Mouse (Mus musculus) hindbrain, embryonic 14.5 days (tissue): ENCODE measurements at regions not wholly inside any gene's neighbourhood (a gene's known extent, or its start where the extent isn't known, plus 50 kb on each side); places are given as distances from the start of the nearest gene placed in this dataset.
"Not testable (repeated sequence)": the region's sequence is repeated elsewhere in the genome, so short reads cannot be mapped to it uniquely, and the experiment has no call there.

ENCODE experiments used
- ATAC-seq: fragments of 200-750 bp; cut with Nextera tagmentation; 2 replicates; pipeline ENCODE4 v1.8.0; 2017; ENCODE audit warnings: moderate number of reproducible peaks, mild to moderate bottlenecking, moderate TSS enrichment, moderate library complexity; ENCODE audit not compliant: low FRiP score
- DNase-seq: peaks from one replicate; pipeline ENCODE4 v3.0.0-alpha.2; 2015; ENCODE audit warnings: low spot score
- H3K27ac ChIP-seq: fragments of 300-500 bp; sonication (generic); 2 replicates; pipeline ENCODE4 v1.5.1; 2014; ENCODE audit warnings: mild to moderate bottlenecking, moderate library complexity
- H3K27me3 ChIP-seq: fragments of 300-500 bp; sonication (generic); 2 replicates; pipeline ENCODE4 v1.6.1; 2014; ENCODE audit warnings: mild to moderate bottlenecking, low read length, mixed read lengths; ENCODE audit not compliant: control insufficient read depth, insufficient read depth
- H3K36me3 ChIP-seq: fragments of 300-500 bp; sonication (generic); replicated peaks from 2 replicates; pipeline ENCODE4 v1.6.1; 2014; ENCODE audit not compliant: control insufficient read depth, insufficient read depth
- H3K4me1 ChIP-seq: fragments of 300-500 bp; sonication (generic); replicated peaks from 2 replicates; pipeline ENCODE4 v1.6.1; 2014; ENCODE audit warnings: antibody characterized with exemption, low read length, mixed read lengths; ENCODE audit not compliant: control insufficient read depth, insufficient read depth
- H3K4me2 ChIP-seq: fragments of 300-500 bp; sonication (generic); replicated peaks from 2 replicates; pipeline ENCODE4 v1.6.1; 2014; ENCODE audit warnings: mild to moderate bottlenecking, moderate library complexity
- H3K4me3 ChIP-seq: fragments of 300-500 bp; sonication (generic); replicated peaks from 2 replicates; pipeline ENCODE4 v1.5.1; 2014; ENCODE audit warnings: mild to moderate bottlenecking, low read length
- H3K9ac ChIP-seq: fragments of 300-500 bp; sonication (generic); 2 replicates; pipeline ENCODE4 v1.6.1; 2014
- H3K9me3 ChIP-seq: fragments of 300-500 bp; sonication (generic); 2 replicates; pipeline ENCODE4 v1.6.1; 2016; ENCODE audit warnings: low read length; ENCODE audit not compliant: control insufficient read depth
- whole genome bisulfite sequencing: fragments of 180-500 bp; shearing (Covaris S2); extraction: QIAGEN DNeasy Blood & Tissue Kit; methylation state at CpG from one replicate; pipeline ENCODE4 v1.1.7; 2014; 5-methylcytosine and 5-hydroxymethylcytosine counted together

- not testable (repeated sequence) for H3K27me3 ChIP-seq, H3K4me2 ChIP-seq, DNase-seq, H3K4me3 ChIP-seq, H3K4me1 ChIP-seq, H3K36me3 ChIP-seq, H3K9ac ChIP-seq, H3K9me3 ChIP-seq, ATAC-seq, H3K27ac ChIP-seq
- 95% methylated on average over 4 of the region's 4 CpGs for WGBS
Measured at GRCm38 (mm10) chr3:72552597-72552996, 415.1 kb downstream of the Sis start.

- WGBS: 83% methylated on average over 4 of the region's 4 CpGs
- Histone ChIP-seq H3K36me3 (no peaks in the 10 kb centered on the region), H3K4me1 (no peaks in the 10 kb centered on the region), H3K4me2 (no peak overlapping the region), H3K4me3 (no peak overlapping the region), H3K27ac (no peak overlapping the region), H3K9ac (no peak overlapping the region), H3K9me3 (no peaks in the 10 kb centered on the region), H3K27me3 (no peaks in the 10 kb centered on the region)
- ATAC-seq (no peak), DNase-seq (no peak)
Measured at GRCm38 (mm10) chr3:72534010-72534409, 433.7 kb downstream of the Sis start.

- H3K4me1 ChIP-seq, H3K27ac ChIP-seq, H3K4me2 ChIP-seq, H3K27me3 ChIP-seq, H3K36me3 ChIP-seq, ATAC-seq, DNase-seq, H3K4me3 ChIP-seq, H3K9me3 ChIP-seq, H3K9ac ChIP-seq: not testable (repeated sequence)
- 90% methylated on average over 1 of the region's 1 CpGs for WGBS
Measured at GRCm38 (mm10) chr3:72525771-72526170, 441.9 kb downstream of the Sis start.

- H3K27me3 ChIP-seq, H3K36me3 ChIP-seq, H3K9ac ChIP-seq, H3K4me1 ChIP-seq, ATAC-seq, H3K27ac ChIP-seq, DNase-seq, H3K4me2 ChIP-seq, H3K4me3 ChIP-seq, H3K9me3 ChIP-seq: not testable (repeated sequence)
- WGBS: 82% methylated on average over 3 of the region's 3 CpGs
Measured at GRCm38 (mm10) chr3:72517846-72518245, 449.8 kb downstream of the Sis start.

GRCm38 (mm10) chr3:72504281-72504680, 463.4 kb downstream of the Sis start:
- Histone ChIP-seq H3K4me1 (no peaks in the 10 kb centered on the region), H3K27ac (no peak overlapping the region), H3K4me2 (no peak overlapping the region), H3K9ac (no peak overlapping the region), H3K9me3 (no peaks in the 10 kb centered on the region), H3K36me3 (no peaks in the 10 kb centered on the region), H3K4me3 (no peak overlapping the region), H3K27me3 (no peaks in the 10 kb centered on the region)
- WGBS: 65% methylated on average over 4 of the region's 4 CpGs
- ATAC-seq: peak; percentile 62
- DNase-seq: no peak

GRCm38 (mm10) chr3:72501754-72502153, 465.9 kb downstream of the Sis start:
- WGBS: 90% methylated on average over 2 of the region's 2 CpGs
- Histone ChIP-seq H3K36me3 (no peaks in the 10 kb centered on the region), H3K27ac (no peak overlapping the region), H3K9me3 (no peaks in the 10 kb centered on the region), H3K4me3 (no peak overlapping the region), H3K4me2 (no peak overlapping the region), H3K9ac (no peak overlapping the region), H3K4me1 (no peaks in the 10 kb centered on the region), H3K27me3 (no peaks in the 10 kb centered on the region)
- DNase-seq (no peak), ATAC-seq (no peak)

GRCm38 (mm10) chr3:72455326-72455725, 512.3 kb downstream of the Sis start:
- ATAC-seq: no peak
- Histone ChIP-seq H3K27me3 (no peaks in the 10 kb centered on the region), H3K4me2 (no peak overlapping the region), H3K9me3 (no peaks in the 10 kb centered on the region), H3K9ac (no peak overlapping the region), H3K4me1 (no peaks in the 10 kb centered on the region), H3K36me3 (no peaks in the 10 kb centered on the region), H3K27ac (no peak overlapping the region), H3K4me3 (no peak overlapping the region)
- 42% methylated on average over 1 of the region's 1 CpGs for WGBS
- no peak for DNase-seq
